Mouse (Mus musculus) stomach, postnatal 0 days (tissue): ENCODE results near the gene Pgbd5. TPM values are rescaled to one million over a fixed set of nuclear protein-coding genes. Genes with fewer than 3 reads are reported as not detected.

Experiments
- ATAC-seq: fragments of 200-750 bp; cut with Nextera tagmentation; 2 replicates; pipeline ENCODE4 v1.8.0; 2017; ENCODE audit not compliant: low FRiP score, low TSS enrichment
- DNase-seq: peaks from one replicate; pipeline ENCODE4 v3.0.0-alpha.2; 2016; ENCODE audit warnings: low spot score
- H3K27ac ChIP-seq: fragments of 300-500 bp; sonication (generic); replicated peaks from 2 replicates; pipeline ENCODE4 v1.5.1; 2014; ENCODE audit warnings: mild to moderate bottlenecking, control low read depth
- H3K27me3 ChIP-seq: fragments of 300-500 bp; sonication (generic); 2 replicates; pipeline ENCODE4 v1.6.1; 2014; ENCODE audit warnings: low read length; ENCODE audit not compliant: control insufficient read depth, insufficient read depth
- H3K36me3 ChIP-seq: fragments of 300-500 bp; sonication (generic); 2 replicates; pipeline ENCODE4 v1.6.1; 2014; ENCODE audit warnings: low read length, mixed read lengths; ENCODE audit not compliant: control insufficient read depth, insufficient read depth
- H3K4me1 ChIP-seq: fragments of 300-500 bp; sonication (generic); replicated peaks from 2 replicates; pipeline ENCODE4 v1.6.1; 2014; ENCODE audit warnings: antibody characterized with exemption; ENCODE audit not compliant: control insufficient read depth, insufficient read depth
- H3K4me2 ChIP-seq: fragments of 300-500 bp; sonication (generic); replicated peaks from 2 replicates; pipeline ENCODE4 v1.6.1; 2014; ENCODE audit warnings: low read depth, mild to moderate bottlenecking, control low read depth, moderate library complexity
- H3K4me3 ChIP-seq: fragments of 300-500 bp; sonication (generic); 2 replicates; pipeline ENCODE4 v1.5.1; 2014; ENCODE audit warnings: low read depth, low read length, control low read depth
- H3K9ac ChIP-seq: fragments of 300-500 bp; sonication (generic); 2 replicates; pipeline ENCODE4 v1.6.1; 2014; ENCODE audit warnings: mild to moderate bottlenecking, low read length, control low read depth, mixed read lengths
- H3K9me3 ChIP-seq: fragments of 300-500 bp; sonication (generic); 2 replicates; pipeline ENCODE4 v1.6.1; 2016; ENCODE audit warnings: low read length; ENCODE audit not compliant: control insufficient read depth
- CTCF ChIP-seq: IDR thresholded peaks from 2 replicates; pipeline ENCODE4 v1.5.1; 2016; ENCODE audit warnings: antibody characterized with exemption, low read depth, mild to moderate bottlenecking, moderate library complexity
- EP300 ChIP-seq: optimal IDR thresholded peaks from 2 replicates; pipeline ENCODE3; 2016; ENCODE audit warnings: antibody characterized with exemption
- WGBS: fragments of 180-500 bp; shearing (Covaris S2); extraction: QIAGEN DNeasy Blood & Tissue Kit; methylation state at CpG from one replicate; pipeline ENCODE4 v1.1.7; 2014; 5-methylcytosine and 5-hydroxymethylcytosine counted together
- polyA plus RNA-seq: library from polyadenylated mRNA; unstranded; fragments of >200 nt; fragmentation: Nextera tagmentation; extraction: Ambion mirVana; gene quantifications from 2 replicates; pipeline ENCODE4 v1.2.1, GENCODE M21; 2015

The Pgbd5 gene
- polyA plus RNA-seq, 1 experiment from 2014 or later = 2.0 TPM

GRCm38 (mm10) chr8:124475690-124476089 is 36.2 kb upstream of the Pgbd5 start:
- Histone ChIP-seq H3K9ac (no peak overlapping the region), H3K4me3 (no peak overlapping the region), H3K9me3 (no peaks in the 10 kb centered on the region), H3K4me1 (no peaks in the 10 kb centered on the region), H3K27me3 (no peaks in the 10 kb centered on the region), H3K4me2 (no peak overlapping the region), H3K36me3 (no peaks in the 10 kb centered on the region), H3K27ac (no peak overlapping the region)
- DNase-seq (no peak), ATAC-seq (no peak)
- 84% methylated on average over 5 of the region's 5 CpGs for WGBS
- TF ChIP-seq CTCF (no peak), EP300 (no peak)

GRCm38 (mm10) chr8:124464641-124465040 is 25.2 kb upstream of the Pgbd5 start:
- 57% methylated on average over 2 of the region's 2 CpGs for WGBS

GRCm38 (mm10) chr8:124463111-124463510 is 23.7 kb upstream of the Pgbd5 start:
- no peak overlapping the region for H3K9ac ChIP-seq
- 20% methylated on average over 4 of the region's 4 CpGs for WGBS
- H3K36me3 ChIP-seq = no peaks in the 10 kb centered on the region
- DNase-seq = no peak
- no peak overlapping the region for H3K4me2 ChIP-seq
- no peak overlapping the region for H3K4me3 ChIP-seq
- ATAC-seq = no peak
- H3K27me3 ChIP-seq = no peaks in the 10 kb centered on the region
- no peaks in the 10 kb centered on the region for H3K9me3 ChIP-seq
- no peaks in the 10 kb centered on the region for H3K4me1 ChIP-seq
- no peak for TF ChIP-seq CTCF
- no peak for TF ChIP-seq EP300
- H3K27ac ChIP-seq = no peak overlapping the region

More at GRCm38 (mm10) chr8:124464641-124465040, 25.2 kb upstream of the Pgbd5 start:
- Histone ChIP-seq H3K4me2 (no peak overlapping the region), H3K9ac (no peak overlapping the region), H3K9me3 (no peaks in the 10 kb centered on the region), H3K36me3 (no peaks in the 10 kb centered on the region), H3K27ac (no peak overlapping the region), H3K4me1 (no peaks in the 10 kb centered on the region), H3K4me3 (no peak overlapping the region), H3K27me3 (no peaks in the 10 kb centered on the region)
- TF ChIP-seq CTCF = no peak
- TF ChIP-seq EP300 = no peak
- DNase-seq = no peak
- ATAC-seq = no peak

GRCm38 (mm10) chr8:124462192-124462591 is 22.7 kb upstream of the Pgbd5 start:
- DNase-seq (no peak), ATAC-seq (no peak)
- no peak overlapping the region for H3K4me2 ChIP-seq
- 76% methylated on average over 9 of the region's 9 CpGs for WGBS
- H3K9me3 ChIP-seq = no peaks in the 10 kb centered on the region
- no peak overlapping the region for H3K27ac ChIP-seq
- TF ChIP-seq CTCF = no peak
- no peak for TF ChIP-seq EP300
- H3K4me1 ChIP-seq = no peaks in the 10 kb centered on the region
- H3K27me3 ChIP-seq = no peaks in the 10 kb centered on the region
- no peaks in the 10 kb centered on the region for H3K36me3 ChIP-seq
- H3K4me3 ChIP-seq = no peak overlapping the region
- H3K9ac ChIP-seq = no peak overlapping the region

- Histone ChIP-seq H3K27me3 (no peaks in the 10 kb centered on the region), H3K9ac (no peak overlapping the region), H3K9me3 (no peaks in the 10 kb centered on the region), H3K4me1 (no peaks in the 10 kb centered on the region), H3K4me3 (no peak overlapping the region), H3K36me3 (no peaks in the 10 kb centered on the region), H3K27ac (no peak overlapping the region), H3K4me2 (no peak overlapping the region)
- TF ChIP-seq EP300 = no peak
- no peak for TF ChIP-seq CTCF
- 56% methylated on average over 10 of the region's 10 CpGs for WGBS
- ATAC-seq (no peak), DNase-seq (no peak)
Observed at GRCm38 (mm10) chr8:124461103-124461502, 21.6 kb upstream of the Pgbd5 start.

- Histone ChIP-seq H3K27ac (no peak overlapping the region), H3K9me3 (no peaks in the 10 kb centered on the region), H3K4me3 (no peak overlapping the region), H3K4me2 (no peak overlapping the region), H3K27me3 (no peaks in the 10 kb centered on the region), H3K4me1 (no peaks in the 10 kb centered on the region), H3K36me3 (no peaks in the 10 kb centered on the region), H3K9ac (no peak overlapping the region)
- no peak for TF ChIP-seq EP300
- TF ChIP-seq CTCF = no peak
- 55% methylated on average over 4 of the region's 4 CpGs for WGBS
- no peak for ATAC-seq
- no peak for DNase-seq
Observed at GRCm38 (mm10) chr8:124460660-124461059, 21.2 kb upstream of the Pgbd5 start.
